Mouse (Mus musculus) heart, adult 2 months (tissue): Measurements from ENCODE around the gene Itgb3bp.

Experiments used
- CTCF ChIP-seq: fragments of 200-600 bp; IDR thresholded peaks from 2 replicates; pipeline ENCODE4 v1.8.1; 2022; ENCODE audit warnings: antibody characterized with exemption, mild to moderate bottlenecking, moderate library complexity
- EP300 ChIP-seq: fragments of 200-500 bp; IDR thresholded peaks from 2 replicates; pipeline ENCODE4 v1.6.1; 2011; ENCODE audit warnings: low read depth, low read length, control low read depth; ENCODE audit not compliant: insufficient read depth
- POLR2A ChIP-seq: fragments of 200-500 bp; IDR thresholded peaks from 2 replicates; pipeline ENCODE4 v1.6.1; 2011; ENCODE audit warnings: mild to moderate bottlenecking, low read depth, low read length, control low read depth; ENCODE audit not compliant: insufficient read depth

DNA sequence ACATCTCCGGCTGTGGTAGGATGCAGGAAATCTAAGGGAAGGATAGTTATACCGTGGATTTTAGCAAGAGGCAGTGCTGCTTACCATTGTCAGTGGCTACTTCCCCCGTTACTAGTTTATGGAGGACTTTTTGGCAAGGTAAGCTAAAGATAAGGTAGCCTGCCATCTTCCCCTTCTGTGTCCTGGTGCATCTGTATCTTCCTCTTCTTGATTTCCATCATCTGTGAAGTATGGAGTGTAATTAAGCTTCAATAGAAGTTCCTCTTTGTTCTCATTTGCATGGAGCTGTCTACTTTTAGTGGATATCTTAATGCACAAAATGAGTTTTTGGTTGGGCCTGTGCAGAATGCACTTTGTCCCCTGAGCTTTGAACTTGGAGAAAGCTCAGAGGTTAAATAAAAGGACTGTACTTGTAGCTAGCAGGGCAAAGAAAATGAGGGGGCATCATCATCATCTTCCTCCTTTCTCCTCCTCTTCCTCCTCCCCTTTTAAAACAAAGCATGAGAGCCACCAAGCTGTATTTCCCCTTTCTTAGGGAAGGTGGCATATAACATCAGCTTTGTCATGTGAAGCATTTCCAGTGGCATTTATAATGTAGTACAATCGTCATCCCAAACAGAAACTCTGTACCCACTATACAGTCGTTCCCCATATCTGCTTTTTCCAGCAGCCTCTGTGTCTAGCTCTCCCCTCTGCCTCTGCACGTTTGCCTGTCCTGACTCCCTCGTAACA lies 28.6 kb upstream of the Itgb3bp start:
- TF ChIP-seq CTCF: no peak
- TF ChIP-seq POLR2A: no peak
- no peak for TF ChIP-seq EP300
